ENCODE assay signal across 9 mouse cellular contexts in genomic region chr4:57017229-57017628, GRCm38 (mm10). TPM values are rescaled to one million over a fixed set of nuclear protein-coding genes. Genes with fewer than 3 reads are reported as not detected.
DNase-seq lines count a peak whose midpoint lies in the region; ATAC-seq and TF ChIP-seq lines count a peak whose summit lies in the region.
"Had no signal": no experiment of that assay in that cellular context is flagged by ENCODE, and none has a peak within 500 bp of the region (broad histone marks: within the 10 kb centered on the region; RNA-seq: fewer than 3 reads in every experiment).

No protein-coding gene starts in this region.

- peaks cover 12% of the 10 kb centered on the region for H3K27me3 ChIP-seq in hindbrain, embryonic 10.5 days (ENCODE audit: insufficient read depth, poor library complexity, severe bottlenecking)
- H3K27me3 ChIP-seq in hindbrain, embryonic 13.5 days, result 0 out of 2 replicates have a peak, but pooled peaks cover 4% of the 10 kb centered on the region
- no peaks in the 10 kb centered on the region for H3K27me3 ChIP-seq in forebrain, postnatal 0 days (ENCODE audit: insufficient read depth, low read length)
- H3K27me3 ChIP-seq in intestine, postnatal 0 days (replicated peaks; ENCODE audit: control insufficient read depth, insufficient read depth, low read length), result no peaks in the 10 kb centered on the region
- no peaks in the 10 kb centered on the region for H3K27me3 ChIP-seq in stomach, embryonic 16.5 days (ENCODE audit: control insufficient read depth, insufficient read depth, low read length)

- intact Hi-C loops in left cerebral cortex, postnatal 36 days (cut with DNase I), result loop anchor here (5.0 kb wide), 2 partner anchors 125 to 260 kb away; partner anchors contain the start of gene Epb41l4b

- H3K27ac ChIP-seq in hindbrain, embryonic 10.5 days, result no peak overlapping the region
- H3K27ac ChIP-seq in hindbrain, embryonic 13.5 days, result no peak overlapping the region
- no peak overlapping the region for H3K27ac ChIP-seq in forebrain, postnatal 0 days (ENCODE audit: low read depth, low read length)
- H3K27ac ChIP-seq in intestine, postnatal 0 days (ENCODE audit: low read depth, low read length), result no peak overlapping the region
- no peak overlapping the region for H3K27ac ChIP-seq in stomach, embryonic 16.5 days (ENCODE audit: low read length)
- H3K27ac ChIP-seq: lung, embryonic 15.5 days had no signal

- peak; percentile 82 for DNase-seq in hindbrain, embryonic 10.5 days (ENCODE audit: low spot score)
- peak; percentile 65 for DNase-seq in cerebellum, adult 11-12 months
- peak; percentile 56 for DNase-seq in forebrain, postnatal 0 days
- peak; percentile 46 to 63 for DNase-seq in left cerebral cortex, postnatal 36 days (ENCODE audit: low spot score in 2 of 2)
- DNase-seq in naive thymus-derived CD4-positive, alpha-beta T cell, adult 2 months (ENCODE audit: low read depth), result peak; percentile 73

- no peaks in the 10 kb centered on the region for H3K9me3 ChIP-seq in hindbrain, embryonic 10.5 days
- no peaks in the 10 kb centered on the region for H3K9me3 ChIP-seq in hindbrain, embryonic 13.5 days
- no peaks in the 10 kb centered on the region for H3K9me3 ChIP-seq in forebrain, postnatal 0 days (ENCODE audit: low read length)
- no peaks in the 10 kb centered on the region for H3K9me3 ChIP-seq in intestine, postnatal 0 days (ENCODE audit: control insufficient read depth)
- no peaks in the 10 kb centered on the region for H3K9me3 ChIP-seq in stomach, embryonic 16.5 days (replicated peaks; ENCODE audit: control insufficient read depth, low read length)
- H3K9me3 ChIP-seq: lung, embryonic 15.5 days had no signal

- peak; percentile 75 for TF ChIP-seq CTCF in forebrain, postnatal 0 days (IDR thresholded peaks at IDR 0.05; ENCODE audit: low read depth)
- peak; percentile 91 for TF ChIP-seq CTCF in intestine, postnatal 0 days (IDR thresholded peaks at IDR 0.05; ENCODE audit: low read depth)

- H3K4me3 ChIP-seq in hindbrain, embryonic 10.5 days, result no peak overlapping the region
- no peak overlapping the region for H3K4me3 ChIP-seq in hindbrain, embryonic 13.5 days
- no peak overlapping the region for H3K4me3 ChIP-seq in forebrain, postnatal 0 days (ENCODE audit: low read depth, low read length)
- H3K4me3 ChIP-seq in intestine, postnatal 0 days (ENCODE audit: low read depth, low read length), result no peak overlapping the region
- no peak overlapping the region for H3K4me3 ChIP-seq in stomach, embryonic 16.5 days (replicated peaks; ENCODE audit: low read length)
- H3K4me3 ChIP-seq: lung, embryonic 15.5 days had no signal

- H3K9ac ChIP-seq in hindbrain, embryonic 13.5 days, result no peak overlapping the region
- H3K9ac ChIP-seq in forebrain, postnatal 0 days, result no peak overlapping the region
- no peak overlapping the region for H3K9ac ChIP-seq in intestine, postnatal 0 days (ENCODE audit: low read depth, low read length)
- H3K9ac ChIP-seq in stomach, embryonic 16.5 days (ENCODE audit: low read length), result no peak overlapping the region
- H3K9ac ChIP-seq: lung, embryonic 15.5 days had no signal

- no peaks in the 10 kb centered on the region for H3K36me3 ChIP-seq in hindbrain, embryonic 10.5 days
- H3K36me3 ChIP-seq in hindbrain, embryonic 13.5 days, result no peaks in the 10 kb centered on the region
- H3K36me3 ChIP-seq in forebrain, postnatal 0 days (ENCODE audit: insufficient read depth), result no peaks in the 10 kb centered on the region
- H3K36me3 ChIP-seq in intestine, postnatal 0 days (ENCODE audit: control insufficient read depth, insufficient read depth), result no peaks in the 10 kb centered on the region
- H3K36me3 ChIP-seq in stomach, embryonic 16.5 days (ENCODE audit: control insufficient read depth, insufficient read depth, low read length), result no peaks in the 10 kb centered on the region
- H3K36me3 ChIP-seq: lung, embryonic 15.5 days had no signal

- 25% methylated on average over 5 of the region's 5 CpGs for WGBS in hindbrain, embryonic 10.5 days
- WGBS in hindbrain, embryonic 13.5 days, result 23% methylated on average over 5 of the region's 5 CpGs
- WGBS in forebrain, postnatal 0 days, result 25% methylated on average over 5 of the region's 5 CpGs
- 19% methylated on average over 5 of the region's 5 CpGs for WGBS in intestine, postnatal 0 days
- 21% methylated on average over 5 of the region's 5 CpGs for WGBS in stomach, embryonic 16.5 days

- H3K4me1 ChIP-seq in hindbrain, embryonic 10.5 days (replicated peaks), result peaks cover 7% of the 10 kb centered on the region; the same call in 1 of the 2 replicates
- 0 out of 2 replicates have a peak, but pooled peaks cover 4% of the 10 kb centered on the region for H3K4me1 ChIP-seq in hindbrain, embryonic 13.5 days (replicated peaks)
- no peaks in the 10 kb centered on the region for H3K4me1 ChIP-seq in forebrain, postnatal 0 days (ENCODE audit: insufficient read depth)
- H3K4me1 ChIP-seq in intestine, postnatal 0 days (replicated peaks; ENCODE audit: control insufficient read depth, insufficient read depth, low read length), result no peaks in the 10 kb centered on the region
- no peaks in the 10 kb centered on the region for H3K4me1 ChIP-seq in stomach, embryonic 16.5 days (ENCODE audit: control insufficient read depth, insufficient read depth, low read length)
- H3K4me1 ChIP-seq: lung, embryonic 15.5 days had no signal

- ATAC-seq in hindbrain, embryonic 13.5 days (ENCODE audit: low FRiP score), result no peak
- ATAC-seq in forebrain, postnatal 0 days, result peak; percentile 66
- no peak; the same call in 1 of the 2 replicates for ATAC-seq in intestine, postnatal 0 days
- peak; percentile 62; the same call in 1 of the 2 replicates for ATAC-seq in stomach, embryonic 16.5 days (ENCODE audit: insufficient read depth, low FRiP score)

- no peak overlapping the region for H3K4me2 ChIP-seq in hindbrain, embryonic 13.5 days
- H3K4me2 ChIP-seq in forebrain, postnatal 0 days (ENCODE audit: low read depth), result no peak overlapping the region
- H3K4me2 ChIP-seq in intestine, postnatal 0 days (replicated peaks; ENCODE audit: low read depth), result no peak overlapping the region
- no peak overlapping the region for H3K4me2 ChIP-seq in stomach, embryonic 16.5 days (ENCODE audit: low read depth, low read length)
- H3K4me2 ChIP-seq: lung, embryonic 15.5 days had no signal

RNA-seq across cellular contexts. Expression of gene Frrs1l, which starts 27.0 kb away (rescaled TPM):
- polyA plus RNA-seq in hindbrain, embryonic 10.5 days (2016; fragmentation: Nextera tagmentation; extraction: Ambion mirVana), result 2.5 and 2.6 TPM in 2 replicates
- polyA plus RNA-seq in hindbrain, embryonic 13.5 days (2015; fragmentation: Nextera tagmentation; extraction: Ambion mirVana), result 15.4 and 15.7 TPM in 2 replicates
- 41.9 and 43.4 TPM in 2 replicates for total RNA-seq in forebrain, postnatal 0 days (2014; rRNA removed)
- polyA plus RNA-seq in forebrain, postnatal 0 days (2015; fragmentation: Nextera tagmentation; extraction: Ambion mirVana), result 13.7 and 25.2 TPM in 2 replicates
- 0.18 TPM in 2 replicates for polyA plus RNA-seq in intestine, postnatal 0 days (2015; fragmentation: Nextera tagmentation; extraction: Ambion mirVana)
- 100 to 1,000 TPM; 194 to 206 TPM for total RNA-seq in left cerebral cortex, postnatal 36 days (2021)
- 0.60 and 0.71 TPM in 2 replicates for polyA plus RNA-seq in stomach, embryonic 16.5 days (2015; fragmentation: Nextera tagmentation; extraction: Ambion mirVana)

Comparison
In these comparisons a context has a peak if more than half of its experiments do, and no peak if none do; other contexts are left out.
1. ATAC-seq: peak in forebrain, postnatal 0 days (single experiment) and stomach, embryonic 16.5 days (single experiment); none in hindbrain, embryonic 13.5 days (single experiment) and intestine, postnatal 0 days (single experiment).
2. Peak in every context shown above with its lines, with median percentiles within 50 percentile points of each other: DNase-seq.